Mouse (Mus musculus) intestine, embryonic 15.5 days (tissue): ENCODE measurements around the gene Ska2. TPM values are rescaled to one million over a fixed set of nuclear protein-coding genes. Genes with fewer than 3 reads are reported as not detected.

Experiments used
- ATAC-seq: fragments of 200-750 bp; cut with Nextera tagmentation; 2 replicates; pipeline ENCODE4 v1.8.0; 2017; ENCODE audit warnings: moderate TSS enrichment, moderate library complexity
- H3K27ac ChIP-seq: fragments of 300-500 bp; sonication (generic); 2 replicates; pipeline ENCODE4 v1.5.1; 2015; ENCODE audit warnings: mild to moderate bottlenecking, inconsistent platforms
- H3K27me3 ChIP-seq: fragments of 300-500 bp; sonication (generic); replicated peaks from 2 replicates; pipeline ENCODE4 v1.6.1; 2015; ENCODE audit warnings: inconsistent platforms
- H3K36me3 ChIP-seq: fragments of 300-500 bp; sonication (generic); 2 replicates; pipeline ENCODE4 v1.6.1; 2015; ENCODE audit warnings: inconsistent platforms
- H3K4me1 ChIP-seq: fragments of 300-500 bp; sonication (generic); replicated peaks from 2 replicates; pipeline ENCODE4 v1.6.1; 2015; ENCODE audit warnings: inconsistent platforms
- H3K4me2 ChIP-seq: fragments of 300-500 bp; sonication (generic); replicated peaks from 2 replicates; pipeline ENCODE4 v1.6.1; 2015; ENCODE audit warnings: mild to moderate bottlenecking, inconsistent platforms
- H3K4me3 ChIP-seq: fragments of 300-500 bp; sonication (generic); replicated peaks from 2 replicates; pipeline ENCODE4 v1.5.1; 2015; ENCODE audit warnings: inconsistent platforms
- H3K9ac ChIP-seq: fragments of 300-500 bp; sonication (generic); 2 replicates; pipeline ENCODE4 v1.6.1; 2015; ENCODE audit warnings: inconsistent platforms
- H3K9me3 ChIP-seq: fragments of 300-500 bp; sonication (generic); 2 replicates; pipeline ENCODE4 v1.6.1; 2016; ENCODE audit warnings: inconsistent platforms
- WGBS: fragments of 180-500 bp; shearing (Covaris S2); methylation state at CpG from one replicate; pipeline ENCODE4 v1.1.7; 2015; 5-methylcytosine and 5-hydroxymethylcytosine counted together
- polyA plus RNA-seq: library from polyadenylated mRNA; unstranded; fragments of >200 nt; fragmentation: Nextera tagmentation; extraction: Ambion mirVana; gene quantifications from 2 replicates; pipeline ENCODE4 v1.2.1, GENCODE M21; 2015

The Ska2 gene
- polyA plus RNA-seq, 1 experiment from 2014 or later, result 46.6 TPM

GRCm38 (mm10) chr11:87110172-87110909, 1.3 kb downstream of the Ska2 start:
- H3K4me2 ChIP-seq, result peak overlapping the region; percentile 59
- WGBS, result 5% methylated on average over 9 of the region's 9 CpGs
- H3K27me3 ChIP-seq, result no peaks in the 10 kb centered on the region
- H3K9me3 ChIP-seq, result no peaks in the 10 kb centered on the region
- no peak for ATAC-seq
- H3K4me1 ChIP-seq, result 0 out of 2 replicates have a peak, but pooled peaks cover 6% of the 10 kb centered on the region
- H3K4me3 ChIP-seq, result peak overlapping the region; percentile 95
- peak overlapping the region; percentile 93; the same call in 1 of the 2 replicates for H3K27ac ChIP-seq
- H3K9ac ChIP-seq, result peak overlapping the region; percentile 84
- peaks cover 6% of the 10 kb centered on the region for H3K36me3 ChIP-seq

GRCm38 (mm10) chr11:87121864-87122263, 12.8 kb downstream of the Ska2 start:
- no peaks in the 10 kb centered on the region for H3K27me3 ChIP-seq
- H3K9ac ChIP-seq, result no peak overlapping the region
- no peak overlapping the region for H3K4me3 ChIP-seq
- peaks cover 26% of the 10 kb centered on the region for H3K36me3 ChIP-seq
- WGBS, result 80% methylated on average over 8 of the region's 8 CpGs
- no peak for ATAC-seq
- peaks cover 5% of the 10 kb centered on the region; the same call in 1 of the 2 replicates for H3K4me1 ChIP-seq
- H3K27ac ChIP-seq, result no peak overlapping the region
- H3K4me2 ChIP-seq, result no peak overlapping the region
- no peaks in the 10 kb centered on the region for H3K9me3 ChIP-seq

GRCm38 (mm10) chr11:87125562-87125961, 16.5 kb downstream of the Ska2 start:
- H3K27ac ChIP-seq, result no peak overlapping the region
- no peaks in the 10 kb centered on the region for H3K27me3 ChIP-seq
- H3K36me3 ChIP-seq, result peaks cover 13% of the 10 kb centered on the region
- peak overlapping the region; percentile 83 for H3K4me2 ChIP-seq
- H3K9me3 ChIP-seq, result no peaks in the 10 kb centered on the region
- WGBS, result 43% methylated on average over 4 of the region's 4 CpGs
- peaks cover 5% of the 10 kb centered on the region; the same call in 1 of the 2 replicates for H3K4me1 ChIP-seq
- no peak for ATAC-seq
- no peak overlapping the region for H3K9ac ChIP-seq
- no peak overlapping the region for H3K4me3 ChIP-seq

GRCm38 (mm10) chr11:87126281-87126823, 17.3 kb downstream of the Ska2 start:
- peaks cover 5% of the 10 kb centered on the region; the same call in 1 of the 2 replicates for H3K4me1 ChIP-seq
- H3K27ac ChIP-seq, result peak overlapping the region; percentile 72; the same call in 1 of the 2 replicates
- no peak for ATAC-seq
- H3K9me3 ChIP-seq, result no peaks in the 10 kb centered on the region
- H3K9ac ChIP-seq, result peak overlapping the region; percentile 45
- peak overlapping the region; percentile 83 for H3K4me2 ChIP-seq
- 2% methylated on average over 12 of the region's 12 CpGs for WGBS
- no peaks in the 10 kb centered on the region for H3K27me3 ChIP-seq
- peaks cover 5% of the 10 kb centered on the region; the same call in 1 of the 2 replicates for H3K36me3 ChIP-seq
- H3K4me3 ChIP-seq, result peak overlapping the region; percentile 96

- H3K9me3 ChIP-seq, result no peaks in the 10 kb centered on the region
- H3K4me3 ChIP-seq, result peak within 1 kb of the TSS; percentile 96
- ATAC-seq, result peak; percentile 97
- peaks cover 5% of the 10 kb centered on the region; the same call in 1 of the 2 replicates for H3K4me1 ChIP-seq
- peak within 1 kb of the TSS; percentile 86 for H3K9ac ChIP-seq
- peaks cover 3% of the 10 kb centered on the region; the same call in 1 of the 2 replicates for H3K36me3 ChIP-seq
- H3K4me2 ChIP-seq, result peak within 1 kb of the TSS; percentile 83
- peak within 1 kb of the TSS; percentile 87 for H3K27ac ChIP-seq
- WGBS, result under 1% methylated on average over 97 of the region's 105 CpGs
- no peaks in the 10 kb centered on the region for H3K27me3 ChIP-seq
Measured at GRCm38 (mm10) chr11:87126824-87127816, 18.1 kb downstream of the Ska2 start, which contains the start of gene Trim37. Trim37 (plus strand) TSS chr11:87127077.

GRCm38 (mm10) chr11:87136233-87136632, 27.2 kb downstream of the Ska2 start:
- WGBS, result 87% methylated on average over 4 of the region's 4 CpGs
- no peak for ATAC-seq
- no peak overlapping the region for H3K4me2 ChIP-seq

GRCm38 (mm10) chr11:87158012-87158411, 49.0 kb downstream of the Ska2 start:
- no peak overlapping the region for H3K4me3 ChIP-seq
- no peaks in the 10 kb centered on the region for H3K36me3 ChIP-seq
- ATAC-seq, result no peak
- H3K9me3 ChIP-seq, result no peaks in the 10 kb centered on the region
- no peak overlapping the region for H3K4me2 ChIP-seq
- no peak overlapping the region for H3K27ac ChIP-seq
- no peaks in the 10 kb centered on the region for H3K27me3 ChIP-seq
- no peak overlapping the region for H3K9ac ChIP-seq
- H3K4me1 ChIP-seq, result no peaks in the 10 kb centered on the region
- 93% methylated on average over 2 of the region's 2 CpGs for WGBS

More at GRCm38 (mm10) chr11:87136233-87136632, 27.2 kb downstream of the Ska2 start:
- Histone ChIP-seq H3K9ac (no peak overlapping the region), H3K9me3 (no peaks in the 10 kb centered on the region), H3K36me3 (0 out of 2 replicates have a peak, but pooled peaks cover 3% of the 10 kb centered on the region), H3K27me3 (no peaks in the 10 kb centered on the region), H3K4me1 (no peaks in the 10 kb centered on the region), H3K4me3 (no peak overlapping the region), H3K27ac (no peak overlapping the region)

- no peak for ATAC-seq
- 80% methylated on average over 4 of the region's 4 CpGs for WGBS
- H3K9ac ChIP-seq, result no peak overlapping the region
Measured at GRCm38 (mm10) chr11:87162687-87163086, 53.7 kb downstream of the Ska2 start.

GRCm38 (mm10) chr11:87163751-87164150, 54.7 kb downstream of the Ska2 start:
- ATAC-seq, result no peak
- Histone ChIP-seq H3K4me2 (no peak overlapping the region), H3K36me3 (0 out of 2 replicates have a peak, but pooled peaks cover 2% of the 10 kb centered on the region)

More at GRCm38 (mm10) chr11:87162687-87163086, 53.7 kb downstream of the Ska2 start:
- H3K9me3 ChIP-seq, result no peaks in the 10 kb centered on the region
- no peak overlapping the region for H3K4me3 ChIP-seq
- 0 out of 2 replicates have a peak, but pooled peaks cover 2% of the 10 kb centered on the region for H3K36me3 ChIP-seq
- no peak overlapping the region for H3K27ac ChIP-seq
- H3K4me1 ChIP-seq, result no peaks in the 10 kb centered on the region
- no peak overlapping the region for H3K4me2 ChIP-seq
- no peaks in the 10 kb centered on the region for H3K27me3 ChIP-seq

GRCm38 (mm10) chr11:87173625-87174024, 64.6 kb downstream of the Ska2 start:
- Histone ChIP-seq H3K9me3 (no peaks in the 10 kb centered on the region), H3K4me3 (no peak overlapping the region), H3K36me3 (no peaks in the 10 kb centered on the region), H3K27ac (no peak overlapping the region), H3K4me2 (no peak overlapping the region), H3K4me1 (no peaks in the 10 kb centered on the region), H3K9ac (no peak overlapping the region), H3K27me3 (no peaks in the 10 kb centered on the region)
- WGBS, result 85% methylated on average over 5 of the region's 5 CpGs
- no peak for ATAC-seq

More at GRCm38 (mm10) chr11:87163751-87164150, 54.7 kb downstream of the Ska2 start:
- no peak overlapping the region for H3K27ac ChIP-seq
- no peak overlapping the region for H3K9ac ChIP-seq
- H3K4me3 ChIP-seq, result no peak overlapping the region
- no peaks in the 10 kb centered on the region for H3K27me3 ChIP-seq
- no peaks in the 10 kb centered on the region for H3K4me1 ChIP-seq
- H3K9me3 ChIP-seq, result no peaks in the 10 kb centered on the region
